Mouse (Mus musculus) midbrain, embryonic 15.5 days (tissue): ENCODE results near the gene Pam16. TPM values are rescaled to one million over a fixed set of nuclear protein-coding genes. Genes with fewer than 3 reads are reported as not detected.

Experiments used
- ATAC-seq: fragments of 200-750 bp; cut with Nextera tagmentation; replicated peaks from 2 replicates; pipeline ENCODE4 v1.8.0; 2017; ENCODE audit warnings: moderate TSS enrichment
- H3K27ac ChIP-seq: fragments of 300-500 bp; sonication (generic); 2 replicates; pipeline ENCODE4 v1.5.1; 2015; ENCODE audit warnings: mild to moderate bottlenecking, inconsistent platforms
- H3K27me3 ChIP-seq: fragments of 300-500 bp; sonication (generic); replicated peaks from 2 replicates; pipeline ENCODE4 v1.6.1; 2015; ENCODE audit warnings: inconsistent platforms
- H3K36me3 ChIP-seq: fragments of 300-500 bp; sonication (generic); replicated peaks from 2 replicates; pipeline ENCODE4 v1.6.1; 2015; ENCODE audit warnings: inconsistent platforms
- H3K4me1 ChIP-seq: fragments of 300-500 bp; sonication (generic); 2 replicates; pipeline ENCODE4 v1.6.1; 2015; ENCODE audit warnings: inconsistent platforms
- H3K4me2 ChIP-seq: fragments of 300-500 bp; sonication (generic); 2 replicates; pipeline ENCODE4 v1.6.1; 2015; ENCODE audit warnings: inconsistent platforms, mild to moderate bottlenecking, moderate library complexity
- H3K4me3 ChIP-seq: fragments of 300-500 bp; sonication (generic); 2 replicates; pipeline ENCODE4 v1.5.1; 2015; ENCODE audit warnings: mild to moderate bottlenecking, inconsistent platforms
- H3K9ac ChIP-seq: fragments of 300-500 bp; sonication (generic); 2 replicates; pipeline ENCODE4 v1.6.1; 2015; ENCODE audit warnings: mild to moderate bottlenecking, inconsistent platforms
- H3K9me3 ChIP-seq: fragments of 300-500 bp; sonication (generic); 2 replicates; pipeline ENCODE4 v1.6.1; 2016; ENCODE audit warnings: inconsistent platforms
- WGBS: fragments of 180-500 bp; shearing (Covaris S2); methylation state at CpG from one replicate; pipeline ENCODE4 v1.1.7; 2015; ENCODE audit warnings: mixed read lengths; 5-methylcytosine and 5-hydroxymethylcytosine counted together
- polyA plus RNA-seq: library from polyadenylated mRNA; unstranded; fragments of >200 nt; fragmentation: Nextera tagmentation; extraction: Ambion mirVana; gene quantifications from 2 replicates; pipeline ENCODE4 v1.2.1, GENCODE M21; 2015

Pam16 gene
- 139 and 154 TPM in 2 replicates for polyA plus RNA-seq

DNA sequence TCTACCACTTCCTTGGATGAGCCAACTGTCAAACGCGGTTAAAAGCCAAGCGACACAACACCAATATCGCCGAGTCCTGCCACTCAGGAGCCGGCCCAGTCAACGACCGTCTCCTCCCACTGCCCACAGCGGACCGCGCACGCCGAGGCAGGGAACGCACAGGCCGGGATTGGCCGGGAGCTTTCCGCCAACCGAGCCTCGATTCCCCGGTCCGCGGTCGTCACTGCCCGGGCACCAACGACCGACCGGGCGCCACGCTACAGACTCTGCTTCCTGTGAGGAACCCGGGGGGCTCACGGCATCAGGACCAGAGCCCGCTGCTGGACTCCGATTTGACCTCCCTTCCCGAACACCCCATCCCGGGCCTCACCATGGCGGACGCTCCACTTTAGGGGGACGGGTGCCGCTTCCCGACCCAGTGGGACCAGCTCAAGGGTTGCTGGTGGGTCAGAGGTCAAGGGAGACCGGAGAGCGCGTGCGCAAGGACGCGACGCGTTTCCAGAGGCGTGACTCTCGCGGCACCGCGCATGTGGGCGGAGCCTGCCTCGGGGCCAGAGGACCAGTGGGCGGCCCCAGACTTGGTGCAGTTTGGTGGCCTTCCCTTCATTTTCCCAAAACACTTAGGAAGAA is at the start of gene Pam16:
Gene Pam16 (minus strand): TSS at position 508 of the 630 bp plus-strand sequence.
- no peaks in the 10 kb centered on the region for H3K9me3 ChIP-seq
- H3K9ac ChIP-seq = peak within 1 kb of the TSS; percentile 69
- peak within 1 kb of the TSS; percentile 85 for H3K27ac ChIP-seq
- H3K4me1 ChIP-seq = peaks cover 30% of the 10 kb centered on the region
- H3K27me3 ChIP-seq = no peaks in the 10 kb centered on the region
- under 1% methylated on average over 56 of the region's 56 CpGs for WGBS
- H3K4me3 ChIP-seq = peak within 1 kb of the TSS; percentile 67
- peaks cover 6% of the 10 kb centered on the region; the same call in 1 of the 2 replicates for H3K36me3 ChIP-seq
- ATAC-seq = peak; percentile 87
- H3K4me2 ChIP-seq = peak within 1 kb of the TSS; percentile 65

DNA sequence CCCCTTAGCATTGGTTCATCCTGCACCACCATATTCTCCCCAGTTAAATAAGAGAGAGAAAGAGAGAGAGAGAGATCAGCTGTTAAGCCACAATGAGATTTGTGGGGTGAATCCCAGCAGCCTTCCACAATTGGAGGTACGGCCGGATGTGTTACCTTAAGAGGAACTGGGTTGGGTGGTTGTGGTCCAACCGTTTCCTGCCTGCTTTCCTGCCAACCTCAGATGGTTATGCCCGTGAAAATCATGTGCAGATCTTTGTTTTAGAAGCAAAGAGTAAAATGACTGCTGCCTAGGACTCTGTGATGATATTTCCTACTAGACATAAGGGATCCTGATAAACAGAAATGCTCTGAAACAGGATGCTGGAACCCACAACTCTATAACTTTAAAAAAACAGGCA is 49.3 kb upstream of the Pam16 start:
- no peak overlapping the region for H3K4me3 ChIP-seq
- H3K9ac ChIP-seq = no peak overlapping the region
- peaks cover 12% of the 10 kb centered on the region for H3K4me1 ChIP-seq
- 86% methylated on average over 4 of the region's 4 CpGs for WGBS
- H3K27me3 ChIP-seq = no peaks in the 10 kb centered on the region
- peaks cover 9% of the 10 kb centered on the region for H3K36me3 ChIP-seq
- no peak overlapping the region for H3K4me2 ChIP-seq
- H3K9me3 ChIP-seq = no peaks in the 10 kb centered on the region
- H3K27ac ChIP-seq = no peak overlapping the region
- ATAC-seq = no peak

DNA sequence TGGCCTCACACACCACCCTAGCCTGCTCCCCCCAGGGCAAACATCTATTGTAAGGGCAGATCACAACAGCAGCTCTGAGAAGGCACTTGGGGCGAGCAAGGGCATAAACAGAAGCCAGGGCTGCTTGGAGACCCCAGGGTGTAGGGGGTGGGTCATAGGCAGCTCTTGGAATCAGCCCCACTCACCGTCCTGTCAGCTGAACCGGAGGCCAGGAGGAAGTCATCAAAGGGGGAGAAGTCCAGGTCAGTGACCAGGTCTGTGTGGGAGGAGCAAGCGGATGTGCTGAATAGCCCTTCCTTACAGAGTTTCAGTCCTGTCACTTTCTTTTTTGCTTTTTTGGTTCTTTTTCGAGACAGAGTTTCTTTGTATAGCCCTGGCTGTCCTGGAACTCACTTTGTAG is 45.5 kb upstream of the Pam16 start:
- WGBS = 80% methylated on average over 5 of the region's 5 CpGs
- ATAC-seq = no peak
- Histone ChIP-seq H3K9me3 (no peaks in the 10 kb centered on the region), H3K27ac (no peak overlapping the region), H3K4me3 (no peak overlapping the region), H3K27me3 (no peaks in the 10 kb centered on the region), H3K4me1 (no peaks in the 10 kb centered on the region), H3K4me2 (no peak overlapping the region), H3K36me3 (peaks cover 11% of the 10 kb centered on the region), H3K9ac (no peak overlapping the region)

DNA sequence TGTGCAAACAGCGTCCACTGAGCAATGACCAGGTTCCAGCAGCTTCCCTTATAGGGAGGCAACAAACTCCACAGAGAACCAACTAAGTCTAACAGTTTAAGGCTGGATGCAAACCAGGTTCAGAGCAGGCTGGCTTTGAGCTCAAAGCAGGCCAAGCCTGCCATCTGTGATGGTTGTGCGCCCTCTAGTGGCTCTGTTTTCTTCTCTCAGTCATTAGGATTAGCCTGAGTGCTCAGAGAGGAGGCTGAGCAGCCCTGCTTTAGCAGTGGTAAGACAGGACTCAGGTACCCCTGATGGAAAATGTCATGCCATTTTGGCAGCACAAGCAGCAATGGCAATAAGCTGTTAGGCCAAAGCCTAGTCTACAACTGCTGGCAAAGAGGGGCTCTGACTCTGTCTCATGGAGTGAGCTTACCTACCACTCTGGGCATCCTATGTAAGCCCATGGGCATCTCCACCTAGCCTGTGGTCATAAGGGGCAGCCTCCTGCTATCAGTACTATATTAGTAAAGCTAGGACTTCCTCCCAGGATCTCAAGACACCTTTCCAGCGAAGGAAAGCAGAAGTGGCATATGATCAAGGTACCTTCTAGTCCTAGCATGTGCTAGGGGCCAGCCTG is 42.5 kb upstream of the Pam16 start:
- H3K4me2 ChIP-seq = no peak overlapping the region
- H3K27ac ChIP-seq = no peak overlapping the region
- peak; percentile 90 for ATAC-seq
- peaks cover 16% of the 10 kb centered on the region; the same call in 1 of the 2 replicates for H3K36me3 ChIP-seq
- H3K4me3 ChIP-seq = no peak overlapping the region
- no peaks in the 10 kb centered on the region for H3K9me3 ChIP-seq
- no peak overlapping the region for H3K9ac ChIP-seq
- no peaks in the 10 kb centered on the region for H3K4me1 ChIP-seq
- WGBS = 23% methylated on average over 3 of the region's 3 CpGs
- no peaks in the 10 kb centered on the region for H3K27me3 ChIP-seq

GRCm38 (mm10) chr16:4665726-4666125 is 40.9 kb upstream of the Pam16 start:
- WGBS = 95% methylated on average over 2 of the region's 2 CpGs

DNA sequence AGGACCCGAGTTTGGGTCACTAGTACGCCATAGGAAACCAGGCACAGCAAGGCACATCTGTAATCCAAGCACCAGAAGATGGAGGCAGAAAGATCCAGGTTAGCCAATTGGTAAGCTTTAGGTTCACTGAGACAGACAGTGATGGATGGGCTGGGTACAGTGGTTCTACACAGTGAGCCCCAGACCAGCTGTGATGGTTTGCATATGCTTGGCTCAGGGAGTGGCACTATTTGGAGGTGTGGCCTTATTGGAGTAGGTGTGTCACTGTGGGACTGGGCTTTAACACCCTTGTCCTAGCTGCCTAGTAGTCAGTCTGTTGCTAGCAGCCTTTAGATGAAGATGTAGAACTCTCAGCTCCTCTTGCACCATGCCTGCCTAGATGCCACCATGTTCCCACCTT is 39.0 kb upstream of the Pam16 start:
- Histone ChIP-seq H3K4me3 (no peak overlapping the region), H3K9me3 (no peaks in the 10 kb centered on the region), H3K27ac (no peak overlapping the region), H3K4me2 (no peak overlapping the region), H3K36me3 (peaks cover 28% of the 10 kb centered on the region; the same call in 1 of the 2 replicates), H3K9ac (no peak overlapping the region), H3K4me1 (peaks cover 5% of the 10 kb centered on the region), H3K27me3 (no peaks in the 10 kb centered on the region)
- WGBS = 87% methylated on average over 2 of the region's 2 CpGs
- ATAC-seq = no peak

More at GRCm38 (mm10) chr16:4665726-4666125, 40.9 kb upstream of the Pam16 start:
- Histone ChIP-seq H3K9me3 (no peaks in the 10 kb centered on the region), H3K27me3 (no peaks in the 10 kb centered on the region), H3K4me1 (no peaks in the 10 kb centered on the region), H3K9ac (no peak overlapping the region), H3K4me2 (no peak overlapping the region), H3K36me3 (peaks cover 24% of the 10 kb centered on the region; the same call in 1 of the 2 replicates), H3K4me3 (no peak overlapping the region), H3K27ac (no peak overlapping the region)
- ATAC-seq = no peak

DNA sequence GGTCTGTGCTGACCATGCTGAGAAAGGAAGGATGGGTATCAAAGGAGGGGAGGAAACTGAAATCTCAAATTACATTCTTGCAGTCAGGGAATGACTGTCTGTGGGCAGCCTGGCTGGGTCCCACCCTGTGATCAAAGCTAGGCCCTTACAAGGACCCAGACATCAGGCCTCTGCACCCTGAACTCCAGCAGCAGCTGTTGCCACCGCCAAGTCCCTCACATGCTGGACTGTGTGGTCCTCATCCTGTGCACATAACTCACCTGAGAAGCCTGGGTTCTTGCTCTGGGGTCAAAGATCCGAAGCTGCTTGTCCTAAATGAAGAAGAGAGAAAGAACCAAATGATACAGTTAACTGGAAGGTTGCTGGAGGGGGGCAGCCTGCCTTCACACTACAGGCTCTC is 36.8 kb upstream of the Pam16 start:
- Histone ChIP-seq H3K36me3 (peaks cover 27% of the 10 kb centered on the region; the same call in 1 of the 2 replicates), H3K4me2 (no peak overlapping the region), H3K27ac (no peak overlapping the region), H3K4me3 (no peak overlapping the region), H3K4me1 (peaks cover 5% of the 10 kb centered on the region), H3K27me3 (no peaks in the 10 kb centered on the region), H3K9me3 (no peaks in the 10 kb centered on the region), H3K9ac (no peak overlapping the region)
- ATAC-seq = no peak
- WGBS = 89% methylated on average over 2 of the region's 2 CpGs

GRCm38 (mm10) chr16:4659326-4659725 is 34.5 kb upstream of the Pam16 start:
- Histone ChIP-seq H3K9ac (no peak overlapping the region), H3K4me3 (no peak overlapping the region), H3K4me1 (peaks cover 21% of the 10 kb centered on the region), H3K27ac (no peak overlapping the region), H3K4me2 (no peak overlapping the region), H3K36me3 (peaks cover 16% of the 10 kb centered on the region; the same call in 1 of the 2 replicates), H3K9me3 (no peaks in the 10 kb centered on the region), H3K27me3 (no peaks in the 10 kb centered on the region)
- ATAC-seq = no peak
- WGBS = 15% methylated on average over 2 of the region's 2 CpGs

GRCm38 (mm10) chr16:4658781-4659245 is 34.0 kb upstream of the Pam16 start:
- Histone ChIP-seq H3K27ac (no peak overlapping the region), H3K9ac (no peak overlapping the region), H3K4me2 (no peak overlapping the region), H3K4me1 (peaks cover 21% of the 10 kb centered on the region), H3K9me3 (no peaks in the 10 kb centered on the region), H3K4me3 (no peak overlapping the region), H3K36me3 (peaks cover 16% of the 10 kb centered on the region; the same call in 1 of the 2 replicates), H3K27me3 (no peaks in the 10 kb centered on the region)
- WGBS = 33% methylated on average over 11 of the region's 11 CpGs
- 0 out of 2 replicates have a peak, but pooled peaks have one; percentile 45 for ATAC-seq

- Histone ChIP-seq H3K27ac (no peak overlapping the region), H3K27me3 (no peaks in the 10 kb centered on the region), H3K4me2 (no peak overlapping the region), H3K9ac (no peak overlapping the region), H3K4me1 (peaks cover 21% of the 10 kb centered on the region), H3K9me3 (no peaks in the 10 kb centered on the region), H3K36me3 (peaks cover 13% of the 10 kb centered on the region), H3K4me3 (no peak overlapping the region)
- WGBS = 63% methylated on average over 9 of the region's 9 CpGs
- no peak for ATAC-seq
Observed at GRCm38 (mm10) chr16:4656571-4657081, 31.8 kb upstream of the Pam16 start.

DNA sequence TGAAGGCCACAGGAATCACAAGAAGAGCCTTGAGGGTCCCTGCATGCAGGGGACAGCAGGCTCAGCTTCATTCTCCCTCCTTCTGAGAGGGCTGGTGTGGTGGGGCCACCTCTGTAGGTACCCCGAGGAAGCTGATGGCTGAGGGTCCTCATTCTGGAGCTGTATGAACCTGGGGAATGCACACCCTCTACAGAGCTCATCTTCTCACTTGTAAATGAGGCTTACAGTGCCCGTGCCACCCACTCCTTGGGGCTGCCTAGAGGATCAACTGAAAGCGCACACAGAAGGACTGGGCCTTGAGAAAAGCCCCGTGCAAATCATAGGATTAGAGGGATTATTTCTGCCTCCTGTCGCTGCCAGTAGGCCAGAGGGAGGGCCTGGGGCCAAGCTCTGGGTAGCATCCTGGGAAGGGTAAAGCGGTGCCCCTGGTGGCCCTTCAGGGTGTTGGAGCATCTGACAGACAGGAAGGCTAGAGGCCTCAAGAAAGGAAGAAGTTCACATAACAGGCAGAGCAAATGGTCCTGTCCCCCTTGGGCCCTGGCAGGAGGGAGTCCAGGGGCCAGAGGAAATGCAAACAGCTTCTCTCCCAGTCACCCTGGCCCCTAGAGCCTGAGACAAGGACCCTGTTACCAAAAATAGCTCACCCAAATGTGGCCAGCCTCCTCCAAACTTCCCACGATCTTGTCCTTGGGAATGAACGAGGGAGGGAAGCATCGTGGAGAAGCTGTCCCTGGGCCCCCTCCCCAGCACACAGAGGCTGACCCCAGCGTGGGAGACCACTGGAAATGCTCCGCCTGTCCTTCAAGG is 31.2 kb upstream of the Pam16 start:
- Histone ChIP-seq H3K9me3 (no peaks in the 10 kb centered on the region), H3K4me1 (peaks cover 21% of the 10 kb centered on the region), H3K4me3 (no peak overlapping the region), H3K4me2 (no peak overlapping the region), H3K9ac (no peak overlapping the region), H3K27me3 (no peaks in the 10 kb centered on the region), H3K27ac (peak overlapping the region; percentile 48; the same call in 1 of the 2 replicates), H3K36me3 (peaks cover 8% of the 10 kb centered on the region; the same call in 1 of the 2 replicates)
- ATAC-seq = peak; percentile 76; the same call in 1 of the 2 replicates
- WGBS = 22% methylated on average over 11 of the region's 11 CpGs

- Histone ChIP-seq H3K9ac (no peak overlapping the region), H3K4me3 (no peak overlapping the region), H3K4me2 (no peak overlapping the region), H3K27ac (peak overlapping the region; percentile 48; the same call in 1 of the 2 replicates), H3K9me3 (no peaks in the 10 kb centered on the region), H3K4me1 (peaks cover 21% of the 10 kb centered on the region), H3K36me3 (peaks cover 4% of the 10 kb centered on the region; the same call in 1 of the 2 replicates), H3K27me3 (no peaks in the 10 kb centered on the region)
- ATAC-seq = no peak
- WGBS = 63% methylated on average over 4 of the region's 4 CpGs
Observed at GRCm38 (mm10) chr16:4655251-4655734, 30.5 kb upstream of the Pam16 start.
